Mouse (Mus musculus) frontal cortex, postnatal 25 days (tissue): ENCODE measurements around the gene Gcnt4.

Experiments used
- DNase-seq, 2 experiments: peaks; one replicate each; pipeline ENCODE4 v3.0.0; 2022; ENCODE audit warnings: low spot score in 2 of 2

Gcnt4 gene

GRCm38 (mm10) chr13:96990561-96991265, 66.2 kb downstream of the Gcnt4 start:
- DNase-seq: no peak

GRCm38 (mm10) chr13:96993291-96993989, 69.0 kb downstream of the Gcnt4 start:
- no peak for DNase-seq

- DNase-seq: no peak
Measured at GRCm38 (mm10) chr13:96995243-96995642, 70.8 kb downstream of the Gcnt4 start.

- DNase-seq: no peak
Measured at GRCm38 (mm10) chr13:96997080-96997479, 72.6 kb downstream of the Gcnt4 start.
